Mouse (Mus musculus) T-helper 2 cell (primary cell): ENCODE results near the gene Fdxr.

Source experiments
- in situ Hi-C: fragments of 300-600 bp; cut with MboI, MseI; formaldehyde crosslinking; loops from one replicate; pipeline ENCODE4 v1.15.1; 2025; ENCODE audit warnings: high pct_unique_total_duplicates

Fdxr gene

GRCm38 (mm10) chr11:115290314-115290713 lies 13.5 kb upstream of the Fdxr start:
- in situ Hi-C loops: no loop called here

DNA sequence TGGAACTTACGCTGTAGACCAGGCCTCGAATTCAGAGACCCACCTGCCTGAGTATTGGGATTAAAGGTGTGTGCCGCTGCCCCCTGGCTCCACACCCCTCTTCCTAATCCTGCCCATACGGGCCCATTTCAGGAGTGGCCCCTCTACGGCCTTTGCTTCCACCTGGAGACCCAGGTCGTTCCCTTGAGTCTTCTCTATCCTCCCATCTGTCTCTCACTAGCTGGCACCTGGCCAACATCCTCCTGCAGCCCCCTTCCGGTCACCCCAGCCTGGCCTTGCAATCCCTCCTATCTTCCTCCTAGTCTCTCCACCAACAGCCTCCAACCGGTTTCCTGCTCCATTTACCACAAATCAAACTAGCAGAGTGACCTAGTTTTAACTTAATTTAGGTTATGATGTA lies 13.0 kb upstream of the Fdxr start:
- in situ Hi-C loops: no loop called here

DNA sequence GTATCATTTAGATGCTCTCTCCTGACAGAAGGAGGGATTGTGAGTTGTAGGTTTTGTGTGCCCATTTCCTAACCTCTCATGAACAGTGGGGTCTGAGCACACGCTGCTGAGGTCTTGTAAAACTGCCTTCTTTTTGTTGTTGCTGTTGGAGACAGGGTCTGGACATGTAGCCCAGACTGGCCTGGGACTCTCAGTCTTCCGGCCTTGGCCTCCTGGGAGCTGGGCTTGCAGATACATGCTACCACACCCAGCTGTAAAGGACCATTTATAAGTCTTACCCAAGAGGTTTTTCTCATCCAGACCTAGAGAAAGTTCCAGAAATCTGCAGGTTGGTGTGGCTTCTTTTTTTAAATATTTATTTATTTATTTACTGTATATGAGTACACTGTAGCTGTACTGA lies 11.5 kb upstream of the Fdxr start:
- in situ Hi-C loops: no loop called here

- in situ Hi-C loops: no loop called here
These were observed 10.5 kb upstream of the Fdxr start for GRCm38 (mm10) chr11:115287386-115287785.

GRCm38 (mm10) chr11:115286201-115286993 lies 9.5 kb upstream of the Fdxr start:
- in situ Hi-C loops: no loop called here

DNA sequence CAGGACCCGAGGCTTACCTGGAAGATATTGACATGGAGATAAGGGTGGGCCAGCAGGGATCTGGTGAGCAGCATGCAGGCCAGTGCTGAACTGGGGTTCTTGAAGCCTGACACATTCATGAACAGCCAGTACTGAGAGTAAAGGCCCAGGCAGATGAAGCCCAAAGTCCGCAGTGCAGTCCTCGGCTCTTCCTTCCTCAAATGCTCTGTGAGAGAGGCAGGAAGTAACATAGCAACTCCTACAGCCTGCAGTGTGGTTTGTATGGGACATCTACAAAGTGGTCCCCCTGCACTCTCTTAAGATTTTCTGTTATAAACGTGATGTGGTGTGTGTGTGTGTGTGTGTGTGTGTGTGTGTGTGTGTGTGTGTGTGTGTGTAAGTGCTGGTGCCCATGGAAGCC lies 8.4 kb upstream of the Fdxr start:
- in situ Hi-C loops: no loop called here

- in situ Hi-C loops: no loop called here
These were observed 7.2 kb upstream of the Fdxr start for GRCm38 (mm10) chr11:115283891-115284620.

DNA sequence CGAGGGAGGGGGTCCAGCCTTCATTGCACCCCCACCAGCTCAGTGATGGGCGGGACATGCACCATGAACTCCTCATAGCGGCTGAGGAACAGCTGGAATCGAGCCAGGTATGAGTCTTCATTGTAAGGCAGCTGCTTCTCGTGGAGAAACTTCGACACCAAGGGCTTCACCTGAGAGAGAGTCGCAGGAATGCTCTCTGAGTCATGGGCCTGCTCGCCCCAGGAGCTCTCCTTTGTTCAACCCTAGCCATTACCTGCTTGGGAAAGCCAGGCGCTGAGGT lies 6.6 kb upstream of the Fdxr start:
- in situ Hi-C loops: no loop called here

GRCm38 (mm10) chr11:115282723-115283485 lies 6.1 kb upstream of the Fdxr start:
- in situ Hi-C loops: no loop called here

GRCm38 (mm10) chr11:115282295-115282694 lies 5.4 kb upstream of the Fdxr start:
- in situ Hi-C loops: no loop called here

- in situ Hi-C loops: loop anchor here (10.0 kb wide), 1 partner anchor 115 kb away; the partner anchor contains the start of gene Slc9a3r1
These were observed 2.9 kb upstream of the Fdxr start for GRCm38 (mm10) chr11:115279726-115280125.

DNA sequence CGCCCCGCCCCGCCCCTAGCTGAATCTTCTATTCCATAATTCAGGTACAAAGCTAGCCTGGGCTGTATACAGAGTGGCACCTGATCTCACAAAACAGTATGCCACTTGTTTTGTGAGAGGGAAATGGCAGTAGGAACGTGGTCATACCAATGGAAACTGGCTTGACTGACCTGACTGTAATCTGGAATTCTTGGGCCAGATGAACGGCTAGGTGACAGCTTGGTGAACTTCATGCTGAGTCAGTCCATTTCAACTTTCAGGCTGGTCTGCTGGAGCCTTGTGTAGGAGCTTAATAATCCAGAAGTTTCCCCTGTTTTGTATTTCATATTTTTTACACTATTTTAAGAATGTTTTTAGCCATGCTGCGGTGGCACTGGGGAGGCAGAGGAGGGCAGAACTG lies 1.3 kb upstream of the Fdxr start:
- in situ Hi-C loops: loop anchor here (10.0 kb wide), 1 partner anchor 113 kb away; the partner anchor contains the start of gene Slc9a3r1

DNA sequence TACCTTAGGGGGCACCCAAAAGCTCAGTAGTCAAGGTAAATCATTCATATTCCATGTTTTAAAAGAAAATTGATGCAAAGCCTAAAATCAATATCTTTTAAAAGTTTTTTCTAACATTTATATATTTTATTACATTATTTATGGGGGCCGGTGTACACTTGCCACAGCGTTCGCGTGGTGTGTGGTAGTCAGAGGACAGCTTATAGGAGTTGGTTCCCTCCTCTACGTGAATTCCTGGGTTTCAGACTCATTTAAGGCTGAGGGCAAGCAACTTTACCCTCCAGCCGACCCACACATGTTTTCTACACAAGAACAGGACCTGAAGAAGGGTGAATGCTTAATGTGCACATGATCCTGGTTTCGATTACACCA lies 740 bp upstream of the Fdxr start:
- in situ Hi-C loops: loop anchor here (10.0 kb wide), 1 partner anchor 113 kb away; the partner anchor contains the start of gene Slc9a3r1

- in situ Hi-C loops: loop anchor here (10.0 kb wide), 1 partner anchor 111 kb away; the partner anchor contains the start of gene Slc9a3r1
These were observed 896 bp downstream of the Fdxr start for GRCm38 (mm10) chr11:115275954-115276353.

DNA sequence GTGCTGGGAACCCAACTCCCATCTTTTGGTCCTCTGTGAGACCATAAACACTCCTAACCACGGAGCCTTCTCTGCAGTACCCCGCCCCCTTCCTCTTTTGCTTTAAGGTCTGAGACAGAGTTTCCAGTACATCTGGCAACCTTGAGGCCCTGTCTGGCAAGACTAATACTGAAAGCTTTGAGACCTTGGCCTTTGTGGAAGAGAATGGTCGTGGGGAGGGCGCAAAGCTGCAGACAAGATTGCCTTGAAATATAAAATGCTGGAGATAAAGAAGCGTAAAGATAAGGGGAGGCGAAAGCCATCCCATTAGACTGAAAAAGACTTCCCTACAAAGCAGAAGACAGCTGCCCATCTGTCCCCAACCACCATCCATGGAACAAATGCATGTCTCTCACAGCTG lies 1.3 kb downstream of the Fdxr start:
- in situ Hi-C loops: loop anchor here (10.0 kb wide), 1 partner anchor 111 kb away; the partner anchor contains the start of gene Slc9a3r1

- in situ Hi-C loops: loop anchor here (5.0 to 10.0 kb wide), 2 partner anchors 72 to 110 kb away; partner anchors contain the start of gene Slc9a3r1
These were observed 2.1 kb downstream of the Fdxr start for GRCm38 (mm10) chr11:115274771-115275170.

DNA sequence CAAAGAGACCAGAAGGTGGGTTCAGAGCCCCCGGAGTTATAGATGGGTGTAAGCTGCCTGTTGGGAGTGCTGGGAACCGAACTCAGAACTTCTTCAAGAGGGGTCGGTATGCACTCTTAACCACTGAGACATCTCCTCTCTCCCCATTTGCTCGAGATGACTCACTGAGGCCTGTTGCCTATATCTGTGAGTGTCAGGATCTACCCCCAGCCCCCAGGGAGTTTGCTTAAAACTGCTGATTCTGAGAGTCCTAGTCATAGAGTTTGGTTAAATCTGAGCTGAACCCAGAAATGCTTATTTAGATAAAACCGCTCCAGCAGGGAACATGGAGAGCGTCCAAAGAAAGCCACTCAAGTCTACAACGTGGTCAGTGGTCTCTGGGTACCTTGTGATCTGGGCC lies 2.7 kb downstream of the Fdxr start:
- in situ Hi-C loops: loop anchor here (5.0 to 10.0 kb wide), 2 partner anchors 72 to 109 kb away; partner anchors contain the start of gene Slc9a3r1

- in situ Hi-C loops: loop anchor here (5.0 to 10.0 kb wide), 2 partner anchors 71 to 109 kb away; partner anchors contain the start of gene Slc9a3r1
These were observed 3.1 kb downstream of the Fdxr start for GRCm38 (mm10) chr11:115273735-115274134.

- in situ Hi-C loops: loop anchor here (5.0 to 10.0 kb wide), 2 partner anchors 71 to 108 kb away; partner anchors contain the start of gene Slc9a3r1
These were observed 3.9 kb downstream of the Fdxr start for GRCm38 (mm10) chr11:115272894-115273498.

DNA sequence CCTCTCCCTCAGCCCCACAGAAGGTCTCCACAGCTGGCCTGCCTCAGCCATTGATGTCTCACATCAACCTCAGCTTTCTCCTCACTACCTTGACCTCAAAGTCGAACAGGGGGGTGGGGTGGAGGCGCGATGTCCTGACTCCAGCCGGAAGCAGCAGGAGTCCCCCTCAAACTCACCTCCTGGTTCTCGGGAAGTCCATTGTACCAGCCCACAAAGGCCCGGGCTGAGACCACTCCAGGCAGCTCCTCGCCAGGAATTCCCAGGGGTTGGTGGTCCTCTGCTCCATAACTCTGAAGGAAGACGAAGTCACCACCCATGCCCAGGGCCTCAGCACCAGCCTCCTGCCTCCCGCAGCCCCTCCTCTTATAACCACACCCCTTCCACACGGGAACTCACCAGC lies 5.4 kb downstream of the Fdxr start:
- in situ Hi-C loops: loop anchor here (5.0 to 10.0 kb wide), 2 partner anchors 69 to 107 kb away; partner anchors contain the start of gene Slc9a3r1

- in situ Hi-C loops: loop anchor here (5.0 to 10.0 kb wide), 2 partner anchors 69 to 106 kb away; partner anchors contain the start of gene Slc9a3r1
These were observed 5.8 kb downstream of the Fdxr start for GRCm38 (mm10) chr11:115271052-115271451.
